Mouse (Mus musculus): ENCODE measurements around the gene Apol7e.
"Not testable (repeated sequence)": the region's sequence is repeated elsewhere in the genome, so short reads cannot be mapped to it uniquely, and the experiment has no call there.

GRCm38 (mm10) chr15:77694687-77695295, 3.9 kb upstream of the Apol7e start:
- TF ChIP-seq GATA1 (IDR thresholded peaks at IDR 0.05; ENCODE audit: borderline replicate concordance, low read length); FLI1 (IDR thresholded peaks at IDR 0.05; ENCODE audit: low read length): not testable (repeated sequence)
